In the genomic region with DNA sequence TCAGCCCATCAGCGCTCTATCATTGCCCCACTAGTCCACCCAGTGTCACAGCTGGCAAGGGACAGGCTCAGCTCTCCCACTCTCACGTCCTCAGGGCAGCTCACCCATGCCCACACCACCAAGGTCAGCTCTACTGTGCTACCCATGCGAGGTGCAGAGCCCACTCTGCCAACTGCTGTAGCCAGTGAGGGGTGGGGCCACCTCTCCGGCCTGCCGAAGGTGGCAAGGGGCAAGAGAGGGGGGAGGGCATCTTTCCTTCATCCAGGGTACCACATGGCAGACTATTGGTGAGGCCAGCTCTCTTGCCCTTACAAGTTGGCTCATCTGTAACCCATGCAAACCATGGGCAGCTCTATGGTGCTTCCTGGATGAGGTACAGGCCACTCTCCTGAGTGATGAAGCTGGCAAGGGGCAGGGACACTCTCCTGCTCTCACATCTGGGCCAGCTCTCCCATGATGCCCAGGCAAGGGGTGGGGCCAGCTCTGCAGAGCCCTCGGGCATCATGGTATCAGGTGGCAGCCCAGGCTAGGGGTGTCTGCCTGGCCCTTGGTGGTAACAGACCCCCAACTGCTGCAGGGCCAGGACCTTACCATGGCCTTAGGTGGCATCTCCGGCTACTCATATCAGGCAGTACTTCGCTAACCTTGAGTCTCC, we compare ENCODE assay signal across 12 mouse cellular contexts. TPM values are rescaled to one million over a fixed set of nuclear protein-coding genes. Genes with fewer than 3 reads are reported as not detected.
DNase-seq lines count a peak whose midpoint lies in the region; ATAC-seq lines count a peak whose summit lies in the region.
"Had no signal": no experiment of that assay in that cellular context is flagged by ENCODE, and none has a peak within 500 bp of the region (broad histone marks: within the 10 kb centered on the region; RNA-seq: fewer than 3 reads in every experiment).

No protein-coding gene starts in this region.

- 88% methylated on average over 8 of the region's 8 CpGs for WGBS in heart, embryonic 12.5 days
- WGBS in heart, embryonic 10.5 days = 88% methylated on average over 8 of the region's 8 CpGs
- 74% methylated on average over 8 of the region's 8 CpGs for WGBS in liver, embryonic 13.5 days (ENCODE audit: insufficient replicate concordance)
- WGBS in liver, embryonic 11.5 days = 89% methylated on average over 8 of the region's 8 CpGs
- 89% methylated on average over 8 of the region's 8 CpGs for WGBS in intestine, embryonic 15.5 days
- WGBS in neural tube, embryonic 15.5 days = 92% methylated on average over 8 of the region's 8 CpGs

- H3K27ac ChIP-seq in heart, embryonic 12.5 days (ENCODE audit: poor library complexity, severe bottlenecking) = no peak overlapping the region
- no peak overlapping the region for H3K27ac ChIP-seq in heart, embryonic 10.5 days
- no peak overlapping the region for H3K27ac ChIP-seq in liver, embryonic 13.5 days
- no peak overlapping the region for H3K27ac ChIP-seq in liver, embryonic 11.5 days (ENCODE audit: low read depth, low read length)
- H3K27ac ChIP-seq in intestine, embryonic 15.5 days = no peak overlapping the region
- no peak overlapping the region for H3K27ac ChIP-seq in neural tube, embryonic 15.5 days (replicated peaks)

- H3K4me1 ChIP-seq in heart, embryonic 12.5 days (replicated peaks) = peaks cover 37% of the 10 kb centered on the region
- H3K4me1 ChIP-seq in heart, embryonic 10.5 days = peaks cover 37% of the 10 kb centered on the region
- H3K4me1 ChIP-seq in liver, embryonic 13.5 days (replicated peaks) = peaks cover 38% of the 10 kb centered on the region
- H3K4me1 ChIP-seq in liver, embryonic 11.5 days (replicated peaks; ENCODE audit: control insufficient read depth, insufficient read depth, low read length) = peaks cover 8% of the 10 kb centered on the region
- no peaks in the 10 kb centered on the region for H3K4me1 ChIP-seq in intestine, embryonic 15.5 days (replicated peaks)
- H3K4me1 ChIP-seq in neural tube, embryonic 15.5 days = 0 out of 2 replicates have a peak, but pooled peaks cover 2% of the 10 kb centered on the region

- DNase-seq in heart, embryonic 10.5 days (ENCODE audit: low spot score) = no peak
- no peak for DNase-seq in liver, embryonic 13.5 days
- no peak for DNase-seq in liver, embryonic 11.5 days (ENCODE audit: low spot score)
- DNase-seq in urinary bladder, adult 18-20 months (ENCODE audit: low spot score in 2 of 2) = no peak
- DNase-seq in layer of hippocampus, adult 9-11 months = no peak
- DNase-seq: cerebellum, adult 8-10 months; left cerebral cortex, postnatal 4 days; lung, embryonic 14.5 days; thymus, postnatal 25 days had no signal

- no peak overlapping the region for H3K4me2 ChIP-seq in heart, embryonic 12.5 days
- H3K4me2 ChIP-seq in liver, embryonic 13.5 days = no peak overlapping the region
- no peak overlapping the region for H3K4me2 ChIP-seq in liver, embryonic 11.5 days
- H3K4me2 ChIP-seq in intestine, embryonic 15.5 days (replicated peaks) = no peak overlapping the region
- no peak overlapping the region for H3K4me2 ChIP-seq in neural tube, embryonic 15.5 days
- H3K4me2 ChIP-seq: lung, embryonic 14.5 days had no signal

- H3K27me3 ChIP-seq in heart, embryonic 12.5 days (replicated peaks) = no peaks in the 10 kb centered on the region
- H3K27me3 ChIP-seq in heart, embryonic 10.5 days (ENCODE audit: insufficient read depth, poor library complexity, severe bottlenecking) = no peaks in the 10 kb centered on the region
- H3K27me3 ChIP-seq in liver, embryonic 13.5 days = no peaks in the 10 kb centered on the region
- H3K27me3 ChIP-seq in liver, embryonic 11.5 days (replicated peaks; ENCODE audit: control insufficient read depth, insufficient read depth, low read length) = no peaks in the 10 kb centered on the region
- H3K27me3 ChIP-seq in intestine, embryonic 15.5 days (replicated peaks) = no peaks in the 10 kb centered on the region
- H3K27me3 ChIP-seq in neural tube, embryonic 15.5 days (replicated peaks) = no peaks in the 10 kb centered on the region

- H3K36me3 ChIP-seq in heart, embryonic 12.5 days = no peaks in the 10 kb centered on the region
- H3K36me3 ChIP-seq in heart, embryonic 10.5 days = no peaks in the 10 kb centered on the region
- no peaks in the 10 kb centered on the region for H3K36me3 ChIP-seq in liver, embryonic 13.5 days
- no peaks in the 10 kb centered on the region for H3K36me3 ChIP-seq in liver, embryonic 11.5 days (ENCODE audit: control insufficient read depth, insufficient read depth, low read length)
- no peaks in the 10 kb centered on the region for H3K36me3 ChIP-seq in intestine, embryonic 15.5 days
- H3K36me3 ChIP-seq in neural tube, embryonic 15.5 days = no peaks in the 10 kb centered on the region

- H3K4me3 ChIP-seq in heart, embryonic 12.5 days = no peak overlapping the region
- H3K4me3 ChIP-seq in heart, embryonic 10.5 days = no peak overlapping the region
- no peak overlapping the region for H3K4me3 ChIP-seq in liver, embryonic 13.5 days (replicated peaks)
- no peak overlapping the region for H3K4me3 ChIP-seq in liver, embryonic 11.5 days (ENCODE audit: low read depth, low read length)
- H3K4me3 ChIP-seq in intestine, embryonic 15.5 days (replicated peaks) = no peak overlapping the region
- H3K4me3 ChIP-seq in neural tube, embryonic 15.5 days (replicated peaks) = no peak overlapping the region

- peak; percentile 10 for ATAC-seq in heart, embryonic 12.5 days (ENCODE audit: insufficient number of reproducible peaks, low FRiP score)
- ATAC-seq in liver, embryonic 13.5 days (ENCODE audit: low read depth) = 0 out of 2 replicates have a peak, but pooled peaks have one; percentile 17
- no peak for ATAC-seq in liver, embryonic 11.5 days (replicated peaks; ENCODE audit: low FRiP score)
- ATAC-seq in intestine, embryonic 15.5 days = peak; percentile 19; the same call in 1 of the 2 replicates
- ATAC-seq in neural tube, embryonic 15.5 days (ENCODE audit: low FRiP score) = peak; percentile 53; the same call in 1 of the 2 replicates

- no peaks in the 10 kb centered on the region for H3K9me3 ChIP-seq in heart, embryonic 12.5 days (replicated peaks)
- H3K9me3 ChIP-seq in heart, embryonic 10.5 days = no peaks in the 10 kb centered on the region
- H3K9me3 ChIP-seq in liver, embryonic 13.5 days (replicated peaks) = no peaks in the 10 kb centered on the region
- H3K9me3 ChIP-seq in liver, embryonic 11.5 days (ENCODE audit: control insufficient read depth, low read length) = no peaks in the 10 kb centered on the region
- H3K9me3 ChIP-seq in intestine, embryonic 15.5 days = no peaks in the 10 kb centered on the region
- no peaks in the 10 kb centered on the region for H3K9me3 ChIP-seq in neural tube, embryonic 15.5 days (replicated peaks)

- H3K9ac ChIP-seq in heart, embryonic 12.5 days = no peak overlapping the region
- no peak overlapping the region for H3K9ac ChIP-seq in liver, embryonic 13.5 days
- H3K9ac ChIP-seq in liver, embryonic 11.5 days (ENCODE audit: low read depth, low read length) = no peak overlapping the region
- no peak overlapping the region for H3K9ac ChIP-seq in intestine, embryonic 15.5 days
- H3K9ac ChIP-seq in neural tube, embryonic 15.5 days (replicated peaks) = no peak overlapping the region
- H3K9ac ChIP-seq: lung, embryonic 14.5 days had no signal

RNA-seq across cellular contexts. Expression of a gene that starts 12.9 kb away (rescaled TPM):
- 12.3 and 13.3 TPM in 2 replicates for polyA plus RNA-seq in heart, embryonic 12.5 days (2016; fragmentation: Nextera tagmentation; extraction: Ambion mirVana)
- polyA plus RNA-seq in heart, embryonic 10.5 days (2016; fragmentation: Nextera tagmentation; extraction: Ambion mirVana) = 6.9 and 9.9 TPM in 2 replicates
- polyA plus RNA-seq in liver, embryonic 13.5 days (2015; fragmentation: Nextera tagmentation; extraction: Ambion mirVana) = 3.7 and 4.2 TPM in 2 replicates
- 4.2 and 5.0 TPM in 2 replicates for polyA plus RNA-seq in liver, embryonic 11.5 days (2014; fragmentation: Nextera tagmentation; extraction: Ambion mirVana)
- polyA plus RNA-seq in intestine, embryonic 15.5 days (2015; fragmentation: Nextera tagmentation; extraction: Ambion mirVana) = 8.6 and 9.3 TPM in 2 replicates
- polyA plus RNA-seq in neural tube, embryonic 15.5 days (2015; fragmentation: Nextera tagmentation; extraction: Ambion mirVana) = 16.3 and 19.3 TPM in 2 replicates

RNA-seq across cellular contexts. Expression of a gene that starts 42.0 kb away (rescaled TPM):
- polyA plus RNA-seq in heart, embryonic 12.5 days (2016; fragmentation: Nextera tagmentation; extraction: Ambion mirVana) = 64.0 and 67.5 TPM in 2 replicates
- 59.6 and 66.6 TPM in 2 replicates for polyA plus RNA-seq in heart, embryonic 10.5 days (2016; fragmentation: Nextera tagmentation; extraction: Ambion mirVana)
- polyA plus RNA-seq in liver, embryonic 13.5 days (2015; fragmentation: Nextera tagmentation; extraction: Ambion mirVana) = 34.5 and 47.4 TPM in 2 replicates
- 52.3 and 56.5 TPM in 2 replicates for polyA plus RNA-seq in liver, embryonic 11.5 days (2014; fragmentation: Nextera tagmentation; extraction: Ambion mirVana)
- 42.3 and 52.5 TPM in 2 replicates for polyA plus RNA-seq in intestine, embryonic 15.5 days (2015; fragmentation: Nextera tagmentation; extraction: Ambion mirVana)
- polyA plus RNA-seq in neural tube, embryonic 15.5 days (2015; fragmentation: Nextera tagmentation; extraction: Ambion mirVana) = 6.0 and 15.9 TPM in 2 replicates
